Mouse (Mus musculus) urinary bladder, postnatal 10 days (tissue): Measurements from ENCODE around the gene Gadd45a.

Experiments used
- DNase-seq: peaks from one replicate; pipeline ENCODE4 v3.0.0; 2022; ENCODE audit warnings: low spot score

Gadd45a gene

GRCm38 (mm10) chr6:67016520-67017111 lies 20.6 kb downstream of the Gadd45a start:
- no peak for DNase-seq

GRCm38 (mm10) chr6:67015739-67016519 lies 21.3 kb downstream of the Gadd45a start:
- DNase-seq = no peak

GRCm38 (mm10) chr6:67014679-67015075 lies 22.6 kb downstream of the Gadd45a start:
- no peak for DNase-seq

DNA sequence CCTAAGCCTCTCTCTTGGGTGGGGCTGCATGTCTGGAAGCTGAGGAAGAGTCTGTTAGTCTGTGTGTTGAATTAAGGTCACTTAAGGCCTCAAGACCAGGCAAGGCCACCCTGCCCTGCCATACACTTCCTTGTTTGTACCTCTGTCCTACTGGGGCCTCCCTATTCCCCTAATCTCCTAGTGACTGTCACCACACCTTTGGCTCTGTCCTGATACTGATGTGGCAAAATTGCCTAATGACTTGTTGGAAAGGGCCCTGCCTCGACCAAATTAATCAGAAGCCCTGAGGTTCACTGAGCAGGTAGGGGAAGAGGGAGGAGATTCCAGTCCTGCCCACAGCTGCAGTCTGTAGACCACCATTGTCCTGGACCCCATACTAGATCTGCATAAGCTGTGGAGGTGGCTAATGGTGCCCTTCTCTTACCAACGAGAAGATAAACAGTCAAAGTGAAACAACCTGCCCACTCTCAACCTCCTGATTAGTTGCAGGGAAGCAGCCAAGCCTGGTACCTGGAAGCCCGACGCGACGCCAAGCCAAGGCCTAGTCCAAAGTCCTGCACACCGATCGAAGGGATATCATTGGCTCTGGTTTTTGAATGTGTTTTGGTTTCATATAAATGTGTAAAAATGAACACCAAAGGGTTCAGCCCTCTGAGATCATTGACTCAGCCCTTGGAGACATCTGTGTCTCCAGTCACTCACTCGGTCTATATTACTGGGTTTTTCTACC lies 23.1 kb downstream of the Gadd45a start:
- no peak for DNase-seq

- no peak for DNase-seq
Observed at GRCm38 (mm10) chr6:67013293-67013948, 23.8 kb downstream of the Gadd45a start.

DNA sequence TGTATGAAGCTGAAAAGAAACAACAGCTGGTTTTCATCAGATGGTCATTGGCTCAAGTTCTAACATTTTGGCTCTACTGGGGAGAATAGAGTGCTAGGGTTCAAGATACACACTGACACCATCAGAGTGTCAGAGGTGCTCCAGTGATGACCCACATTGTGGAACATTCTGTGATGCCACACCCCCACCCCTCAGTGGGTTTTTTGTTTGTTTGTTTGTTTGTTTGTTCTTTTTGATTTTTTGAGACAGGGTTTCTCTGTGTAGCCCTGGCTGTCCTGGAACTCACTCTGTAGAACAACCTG lies 26.1 kb downstream of the Gadd45a start:
- no peak for DNase-seq

- no peak for DNase-seq
Observed at GRCm38 (mm10) chr6:67010370-67011216, 26.7 kb downstream of the Gadd45a start.

- no peak for DNase-seq
Observed at GRCm38 (mm10) chr6:67009888-67010287, 27.4 kb downstream of the Gadd45a start.

DNA sequence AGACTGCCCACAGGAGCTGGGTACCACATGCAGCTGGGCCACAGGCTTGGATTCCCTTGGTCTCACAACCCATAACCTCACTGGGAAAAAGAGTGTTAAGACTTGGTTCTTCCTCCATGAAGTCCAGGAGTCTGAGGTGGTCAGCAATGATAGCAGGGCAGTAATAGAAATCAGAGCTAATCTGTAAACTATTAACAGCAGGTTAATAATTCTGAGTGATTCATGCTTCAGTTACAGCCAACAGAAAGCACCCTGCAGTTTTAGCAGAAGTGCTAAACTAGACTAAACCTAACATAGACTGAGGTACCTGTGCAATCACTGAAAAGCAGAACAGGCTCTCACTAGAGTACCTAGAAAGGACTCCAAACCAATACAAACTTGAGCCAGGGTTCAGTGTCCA lies 37.5 kb downstream of the Gadd45a start:
- no peak for DNase-seq

DNA sequence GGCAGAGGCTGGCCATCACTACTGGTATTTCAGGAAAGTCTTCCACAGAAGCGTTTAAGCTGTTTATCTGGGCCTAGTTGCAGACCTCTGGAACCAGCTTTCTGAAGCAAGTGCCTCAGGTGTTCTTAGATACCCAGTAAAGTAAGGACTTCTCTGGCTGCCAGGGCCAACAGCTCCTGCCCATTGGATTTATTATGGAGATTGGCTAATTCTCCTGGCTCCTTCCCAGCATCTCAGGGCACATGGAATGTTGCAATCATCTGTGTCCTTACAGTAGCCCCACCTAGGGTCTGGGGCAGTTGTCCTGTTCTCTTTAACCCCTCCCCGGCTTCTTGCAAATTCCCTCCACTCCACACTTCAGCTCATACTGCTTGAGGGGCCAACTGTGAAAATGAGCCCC lies 38.6 kb downstream of the Gadd45a start:
- DNase-seq = no peak

DNA sequence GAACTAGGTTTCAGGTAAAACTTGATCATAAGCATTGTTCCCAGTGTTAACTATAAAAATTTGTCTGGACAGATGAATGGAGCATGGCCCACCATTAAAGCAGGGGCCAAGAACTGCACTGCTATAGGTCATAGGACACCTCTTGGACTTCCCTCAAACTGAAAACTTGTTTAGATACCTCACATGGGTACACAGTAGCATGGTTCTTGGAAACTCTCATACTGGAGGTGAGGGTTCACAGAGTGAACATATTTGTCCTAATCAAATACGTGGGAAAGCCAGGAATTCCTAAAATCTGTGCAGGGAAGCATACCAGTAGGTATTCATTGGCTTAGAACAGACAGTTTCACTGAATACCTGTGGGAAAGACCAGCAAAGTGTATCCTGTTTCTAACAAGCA lies 41.0 kb downstream of the Gadd45a start:
- DNase-seq = no peak

- DNase-seq = no peak
Observed at GRCm38 (mm10) chr6:66995825-66996224, 41.4 kb downstream of the Gadd45a start.

- no peak for DNase-seq
Observed at GRCm38 (mm10) chr6:66994981-66995380, 42.3 kb downstream of the Gadd45a start.

DNA sequence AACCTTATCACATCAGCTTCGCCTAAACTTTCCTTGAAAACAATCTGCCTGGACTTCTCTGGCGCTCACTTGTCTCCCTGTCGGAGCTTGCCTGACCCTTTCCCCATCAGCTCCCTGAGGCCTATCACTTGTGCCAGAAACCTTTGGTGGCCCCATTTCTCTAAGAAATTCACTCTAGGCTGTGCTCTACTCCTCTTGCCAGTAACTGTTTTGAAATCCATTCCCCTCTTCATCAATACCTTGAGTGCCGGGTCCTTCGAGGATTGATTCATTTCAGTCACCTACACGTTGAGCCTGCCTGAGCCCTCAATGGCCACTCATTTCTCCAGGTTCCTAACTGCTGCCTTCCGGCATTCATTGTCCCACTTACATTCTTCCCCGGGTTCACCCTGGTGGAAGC lies 44.5 kb downstream of the Gadd45a start:
- no peak for DNase-seq

GRCm38 (mm10) chr6:66992232-66992631 lies 45.0 kb downstream of the Gadd45a start:
- no peak for DNase-seq

DNA sequence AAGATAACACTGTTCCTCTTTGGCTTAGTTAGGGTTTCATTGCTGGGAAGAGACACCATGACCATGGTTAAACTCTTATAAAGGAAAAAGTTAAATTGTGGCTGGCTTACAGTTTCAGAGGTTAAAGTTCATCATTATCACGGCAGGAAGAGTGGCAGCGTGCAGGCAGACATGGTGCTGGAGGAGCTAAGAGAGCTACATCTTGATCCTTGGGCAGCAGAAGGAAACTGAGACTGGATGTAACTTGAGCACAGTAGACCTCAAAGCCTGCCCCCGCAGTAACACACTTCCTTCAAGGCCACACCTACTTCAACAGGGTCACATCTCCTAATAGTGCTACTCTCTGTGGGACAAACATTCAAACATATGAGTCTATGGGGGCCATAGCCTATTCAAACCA lies 47.7 kb downstream of the Gadd45a start:
- DNase-seq = no peak

DNA sequence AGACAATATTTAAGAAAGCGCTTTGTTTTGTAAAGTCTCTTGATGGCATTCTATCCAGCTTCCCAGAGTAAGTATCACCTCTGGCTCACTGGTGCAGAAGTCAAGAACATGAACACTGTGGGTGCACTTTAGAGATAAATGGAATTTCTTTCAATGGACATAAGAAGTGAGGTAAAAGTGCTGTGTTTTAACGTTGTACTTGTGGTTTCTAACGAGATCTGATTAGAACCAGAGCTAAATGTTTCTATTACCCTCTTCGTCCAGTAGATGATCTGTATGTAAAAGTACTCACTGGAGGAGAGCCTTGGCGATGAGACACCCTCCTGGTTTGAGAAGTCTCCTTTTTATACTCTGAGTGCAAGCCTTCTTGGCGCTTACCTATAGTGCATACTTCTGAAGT lies 48.2 kb downstream of the Gadd45a start:
- no peak for DNase-seq

DNA sequence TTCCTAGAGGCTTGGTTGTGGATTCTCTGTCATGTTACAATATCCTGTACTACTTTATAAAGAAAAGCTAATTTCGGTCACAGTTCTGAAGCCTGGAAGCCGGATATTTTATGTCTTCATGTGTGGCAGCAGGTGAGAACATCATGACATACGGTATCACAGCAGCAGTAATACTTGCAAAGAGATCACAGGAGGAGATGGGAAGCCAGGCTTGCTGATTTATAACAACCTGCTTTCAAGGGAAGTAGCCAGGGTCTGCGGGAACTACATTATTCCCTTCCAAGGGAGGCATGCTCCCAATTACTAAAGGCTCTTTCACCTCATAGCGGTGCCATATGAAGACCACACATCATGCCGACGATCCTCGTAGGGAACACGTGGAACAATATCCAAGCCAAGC lies 48.9 kb downstream of the Gadd45a start:
- no peak for DNase-seq

DNA sequence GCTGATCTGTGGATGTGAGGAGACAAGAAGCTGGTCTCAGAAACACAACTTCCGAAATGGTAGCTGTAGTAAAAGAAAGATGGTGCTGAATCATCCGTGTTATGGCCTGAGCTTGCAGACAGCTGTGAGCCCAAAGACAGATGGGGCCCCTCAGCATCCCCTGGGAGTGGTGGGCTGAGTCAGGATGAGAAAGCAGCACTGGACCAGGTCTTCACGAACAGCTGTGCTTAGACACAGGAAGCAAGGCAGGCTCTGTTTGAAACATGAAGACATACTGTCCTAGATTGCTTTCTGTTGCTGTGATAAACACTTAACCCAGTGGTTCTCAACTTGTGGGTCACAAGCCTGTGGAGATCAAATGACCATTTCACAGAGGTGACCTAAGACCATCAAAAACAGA lies 49.6 kb downstream of the Gadd45a start:
- no peak for DNase-seq

GRCm38 (mm10) chr6:66986063-66986462 lies 51.2 kb downstream of the Gadd45a start:
- no peak for DNase-seq

- no peak for DNase-seq
Observed at GRCm38 (mm10) chr6:66985500-66985899, 51.8 kb downstream of the Gadd45a start.
